Mouse (Mus musculus): ENCODE measurements around the gene Iffo2.
A peak's percentile ranks its signal among the peaks of the same experiment; 100 is the strongest.

The Iffo2 gene

DNA sequence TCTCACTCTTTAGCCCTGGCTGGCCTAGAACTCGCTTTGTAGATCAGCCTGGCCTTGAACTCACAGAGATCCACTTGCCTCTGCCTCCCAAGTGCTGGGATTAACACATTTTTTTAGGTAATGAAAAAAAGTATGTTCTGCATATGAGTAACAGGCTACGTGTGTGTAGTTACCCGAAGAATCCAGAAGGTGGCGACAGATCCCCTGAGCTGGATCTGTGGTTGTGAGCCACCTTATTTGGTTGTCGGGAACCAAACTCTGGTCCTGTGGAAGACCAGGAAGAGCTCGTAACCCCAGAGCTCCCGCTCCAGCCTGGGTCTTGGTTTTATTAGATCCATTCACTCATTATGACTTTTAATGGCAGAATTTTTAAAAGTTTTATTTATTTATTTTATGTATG lies 116.6 kb downstream of the Iffo2 start:
- DNase-seq = no peak

- no peak for DNase-seq
Observed at GRCm38 (mm10) chr4:139650086-139650743, 119.9 kb downstream of the Iffo2 start.

DNA sequence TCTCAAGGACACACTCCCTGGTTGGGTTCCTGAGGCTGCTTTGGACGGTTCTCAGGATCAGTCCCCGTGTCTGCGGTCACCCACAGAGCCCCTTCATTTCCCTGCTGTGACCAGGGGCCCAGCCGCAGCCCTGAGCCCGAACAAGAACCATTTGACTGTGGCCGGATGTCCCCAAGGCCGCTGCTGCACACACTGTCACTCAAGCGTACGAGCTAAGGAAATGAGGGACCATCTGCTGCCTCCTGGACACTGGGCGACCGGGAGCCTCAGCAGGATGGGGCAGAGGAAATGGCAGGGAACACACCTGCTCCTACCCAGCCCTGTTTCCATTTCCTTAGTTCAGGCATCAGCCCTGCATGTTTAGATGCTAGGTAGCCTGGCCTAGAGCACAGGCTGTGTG lies 120.6 kb downstream of the Iffo2 start:
- DNase-seq = no peak

DNA sequence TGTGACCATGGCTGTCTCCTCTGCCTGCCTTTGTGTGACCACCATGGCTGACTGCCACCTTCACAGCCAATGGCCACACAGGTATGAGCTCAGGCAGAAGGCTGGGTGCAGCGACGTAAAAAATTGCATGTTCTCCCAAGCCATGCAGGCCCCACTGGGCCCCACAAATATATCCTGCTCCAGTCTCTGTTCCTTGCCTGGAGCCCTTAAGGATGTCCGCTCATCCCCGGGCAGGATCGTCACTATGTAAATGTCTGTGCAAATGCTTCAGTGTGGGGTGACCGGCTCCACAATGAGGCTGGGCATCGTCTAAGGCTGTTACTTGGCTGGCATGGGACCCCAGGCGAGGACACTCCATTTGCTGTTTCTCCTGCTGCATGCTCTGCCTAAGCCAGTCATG lies 122.9 kb downstream of the Iffo2 start, which contains the start of gene Tas1r2:
Gene Tas1r2 (plus strand): TSS at position 301 of the 400 bp plus-strand sequence.
- no peak for DNase-seq

GRCm38 (mm10) chr4:139661897-139662296 lies 131.5 kb downstream of the Iffo2 start:
- no peak for DNase-seq

DNA sequence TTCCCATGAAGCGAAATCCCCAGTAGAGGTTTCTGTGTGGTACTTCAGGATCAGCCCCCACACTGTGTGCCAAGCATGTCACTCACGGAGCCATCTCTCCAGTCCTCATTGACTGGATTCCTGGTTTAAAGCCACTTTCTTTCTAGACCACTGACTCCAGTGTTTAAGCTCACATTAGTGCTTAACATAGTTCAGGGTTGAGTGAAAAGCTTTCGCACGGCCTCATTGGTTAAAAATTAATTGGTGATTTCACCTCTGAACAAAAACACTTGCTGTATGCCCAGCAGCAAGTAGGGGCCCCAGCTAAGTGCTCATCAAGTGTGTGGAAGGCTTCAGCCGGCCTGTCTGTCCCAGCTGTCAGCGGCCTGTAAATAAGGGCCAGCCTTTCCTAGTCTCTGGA lies 137.3 kb downstream of the Iffo2 start:
- DNase-seq = no peak

GRCm38 (mm10) chr4:139669847-139670246 lies 139.5 kb downstream of the Iffo2 start:
- peak; percentile 65 for DNase-seq
